ENCODE assay signal across 20 mouse cellular contexts in the genomic region with DNA sequence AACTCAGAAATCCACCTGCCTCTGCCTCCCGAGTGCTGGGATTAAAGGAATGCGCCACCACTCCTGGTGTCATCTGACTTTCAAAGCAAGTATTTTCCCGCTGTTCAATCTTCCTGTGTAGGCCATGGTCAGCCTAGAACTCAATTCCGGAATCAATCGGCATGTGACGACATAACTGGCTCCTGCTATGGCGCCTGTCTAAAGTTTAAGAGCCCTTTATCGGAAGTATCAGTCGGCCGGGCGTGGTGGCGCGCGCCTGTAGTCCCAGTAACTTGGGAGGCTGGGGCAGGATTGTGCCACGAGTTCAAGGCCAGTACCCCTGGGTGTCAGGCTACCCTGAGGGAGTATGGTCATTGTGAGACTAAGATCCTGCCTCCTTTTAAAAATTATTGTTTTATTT. TPM values are rescaled to one million over a fixed set of nuclear protein-coding genes. Genes with fewer than 3 reads are reported as not detected.
DNase-seq lines count a peak whose midpoint lies in the region; ATAC-seq and TF ChIP-seq lines count a peak whose summit lies in the region.
"Had no signal": no experiment of that assay in that cellular context is flagged by ENCODE, and none has a peak within 500 bp of the region (broad histone marks: within the 10 kb centered on the region; RNA-seq: fewer than 3 reads in every experiment).

No protein-coding gene starts in this region.

- no peak overlapping the region for H3K9ac ChIP-seq in MEL (ENCODE audit: control insufficient read depth, low read depth, low read length, poor library complexity, severe bottlenecking)
- H3K9ac ChIP-seq in lung, postnatal 0 days (replicated peaks; ENCODE audit: low read depth): no peak overlapping the region
- H3K9ac ChIP-seq in hindbrain, embryonic 16.5 days (ENCODE audit: low read depth, low read length): no peak overlapping the region
- H3K9ac ChIP-seq: embryonic facial prominence, embryonic 12.5 days; forebrain, embryonic 13.5 days; forebrain, embryonic 15.5 days; forebrain, postnatal 0 days had no signal

- TF ChIP-seq EP300 in MEL (IDR thresholded peaks at IDR 0.05; ENCODE audit: low read depth in 1 of 2, low read length in 2 of 2): no peak
- no peak for TF ChIP-seq EP300 in lung, postnatal 0 days (IDR thresholded peaks at IDR 0.05)

- H3K36me3 ChIP-seq in MEL (ENCODE audit: control insufficient read depth in 1 of 2, insufficient read depth in 2 of 2, low read length in 2 of 2): peaks cover 0 to 25% of the 10 kb centered on the region in 2 experiments; a peak in 2 of 4 replicates
- no peaks in the 10 kb centered on the region for H3K36me3 ChIP-seq in lung, postnatal 0 days (ENCODE audit: insufficient read depth, low read length)
- no peaks in the 10 kb centered on the region for H3K36me3 ChIP-seq in hindbrain, embryonic 16.5 days (ENCODE audit: control insufficient read depth, insufficient read depth, low read length)
- H3K36me3 ChIP-seq: embryonic facial prominence, embryonic 10.5 days; embryonic facial prominence, embryonic 12.5 days; forebrain, embryonic 15.5 days; G1E had no signal

- no peak overlapping the region for H3K4me2 ChIP-seq in lung, postnatal 0 days (replicated peaks; ENCODE audit: low read depth, low read length)
- H3K4me2 ChIP-seq in hindbrain, embryonic 16.5 days (ENCODE audit: low read length): no peak overlapping the region
- H3K4me2 ChIP-seq: embryonic facial prominence, embryonic 12.5 days; forebrain, embryonic 13.5 days; forebrain, embryonic 15.5 days had no signal

- TF ChIP-seq RAD21 in MEL (IDR thresholded peaks at IDR 0.05; ENCODE audit: low read depth, low read length): no peak

- peak overlapping the region; percentile 85; the same call in 1 of the 2 replicates for H3K27ac ChIP-seq in MEL (ENCODE audit: control insufficient read depth, low read depth, low read length)
- H3K27ac ChIP-seq in lung, postnatal 0 days (ENCODE audit: low read length): no peak overlapping the region
- H3K27ac ChIP-seq in hindbrain, embryonic 16.5 days (ENCODE audit: low read depth, low read length): no peak overlapping the region
- H3K27ac ChIP-seq: embryonic facial prominence, embryonic 10.5 days; embryonic facial prominence, embryonic 12.5 days; forebrain, embryonic 13.5 days; forebrain, embryonic 15.5 days had no signal

- no peaks in the 10 kb centered on the region for H3K27me3 ChIP-seq in MEL (ENCODE audit: control insufficient read depth in 1 of 2, insufficient read depth in 2 of 2, low read length in 2 of 2)
- H3K27me3 ChIP-seq in lung, postnatal 0 days (replicated peaks; ENCODE audit: insufficient read depth, low read length): no peaks in the 10 kb centered on the region
- H3K27me3 ChIP-seq in hindbrain, embryonic 16.5 days (replicated peaks; ENCODE audit: control insufficient read depth, insufficient read depth, low read length): no peaks in the 10 kb centered on the region
- H3K27me3 ChIP-seq: embryonic facial prominence, embryonic 12.5 days; forebrain, embryonic 13.5 days; forebrain, embryonic 15.5 days had no signal

- peaks cover 15 to 21% of the 10 kb centered on the region in 2 experiments for H3K4me1 ChIP-seq in MEL (ENCODE audit: control insufficient read depth in 1 of 2, insufficient read depth in 2 of 2, low read length in 2 of 2)
- H3K4me1 ChIP-seq in lung, postnatal 0 days (ENCODE audit: insufficient read depth, low read depth, low read length): no peaks in the 10 kb centered on the region
- H3K4me1 ChIP-seq in hindbrain, embryonic 16.5 days (ENCODE audit: control insufficient read depth, insufficient read depth, low read depth, low read length): no peaks in the 10 kb centered on the region
- H3K4me1 ChIP-seq: embryonic facial prominence, embryonic 10.5 days; embryonic facial prominence, embryonic 12.5 days; forebrain, embryonic 13.5 days; forebrain, embryonic 15.5 days had no signal

- TF ChIP-seq CTCF in MEL (IDR thresholded peaks at IDR 0.05 in 2 of 3, conservative IDR thresholded peaks at IDR 0.05 in 1 of 3; ENCODE audit: control insufficient read depth in 1 of 3, insufficient read depth in 1 of 3, low read depth in 2 of 3, low read length in 3 of 3, poor library complexity in 1 of 3, severe bottlenecking in 1 of 3): no peak
- no peak for TF ChIP-seq CTCF in lung, postnatal 0 days (IDR thresholded peaks at IDR 0.05)

- DNase-seq in MEL (ENCODE audit: low read depth, low spot score) (no peak), ZHBTc4 (ENCODE audit: low read depth, low spot score) (peak; percentile 73)
- DNase-seq in testis, postnatal 10 days (ENCODE audit: low spot score): peak; percentile 54
- no peak for DNase-seq in lung, postnatal 0 days (ENCODE audit: low spot score)
- DNase-seq in layer of hippocampus, postnatal 14 days (ENCODE audit: low spot score in 2 of 2): no peak
- no peak for DNase-seq in adrenal gland, postnatal 4 days (ENCODE audit: low spot score in 2 of 2)
- DNase-seq: adrenal gland, adult 2 months; adrenal gland, postnatal 10 days; adrenal gland, postnatal 25 days; cerebellum, adult 11-12 months; cerebellum, adult 2 months; cerebellum, adult 9-10 months; cerebellum, postnatal 25 days; forebrain, postnatal 0 days had no signal

- H3K4me3 ChIP-seq in MEL (ENCODE audit: control insufficient read depth in 1 of 2, insufficient read depth in 1 of 2, low read depth in 2 of 2, low read length in 2 of 2): no peak overlapping the region
- no peak overlapping the region for H3K4me3 ChIP-seq in lung, postnatal 0 days (ENCODE audit: low read depth, low read length)
- no peak overlapping the region for H3K4me3 ChIP-seq in hindbrain, embryonic 16.5 days (ENCODE audit: low read length)
- H3K4me3 ChIP-seq: embryonic facial prominence, embryonic 10.5 days; embryonic facial prominence, embryonic 12.5 days; forebrain, embryonic 13.5 days; forebrain, embryonic 15.5 days had no signal

- WGBS in lung, postnatal 0 days: 95% methylated on average over 15 of the region's 15 CpGs
- 95% methylated on average over 15 of the region's 15 CpGs for WGBS in hindbrain, embryonic 16.5 days

- H3K9me3 ChIP-seq in MEL (replicated peaks; ENCODE audit: insufficient read depth, low read length): no peaks in the 10 kb centered on the region
- H3K9me3 ChIP-seq in lung, postnatal 0 days (ENCODE audit: low read length): no peaks in the 10 kb centered on the region
- H3K9me3 ChIP-seq in hindbrain, embryonic 16.5 days (ENCODE audit: control insufficient read depth, low read length): no peaks in the 10 kb centered on the region
- H3K9me3 ChIP-seq: embryonic facial prominence, embryonic 10.5 days; embryonic facial prominence, embryonic 12.5 days; forebrain, embryonic 13.5 days; forebrain, embryonic 15.5 days; G1E had no signal

- H3K79me2 ChIP-seq in MEL (ENCODE audit: control insufficient read depth, insufficient read depth, low read length, poor library complexity): peaks cover 2% of the 10 kb centered on the region; the same call in 1 of the 2 replicates

- no peak for ATAC-seq in lung, postnatal 0 days
- no peak for ATAC-seq in hindbrain, embryonic 16.5 days
- ATAC-seq: forebrain, embryonic 13.5 days; forebrain, embryonic 15.5 days; forebrain, postnatal 0 days had no signal

- TF ChIP-seq POLR2A in MEL (IDR thresholded peaks at IDR 0.05; ENCODE audit: control insufficient read depth in 1 of 2, insufficient read depth in 1 of 2, low read depth in 1 of 2, low read length in 2 of 2, poor library complexity in 1 of 2): no peak

TF ChIP-seq in MEL, 35 proteins besides CTCF, POLR2A, EP300 and RAD21:
- TF ChIP-seq TBP (IDR thresholded peaks at IDR 0.05; ENCODE audit: low read depth, low read length): peak; percentile 77
- no peak for TF ChIP-seq JUND (IDR thresholded peaks at IDR 0.05; ENCODE audit: low read depth, low read length)
- no peak for TF ChIP-seq NELFE (IDR thresholded peaks at IDR 0.05; ENCODE audit: low read depth, low read length)

RNA-seq across cellular contexts. Expression of a gene that starts 11.5 kb away (rescaled TPM):
- 17.9 and 20.3 TPM in 2 replicates for total RNA-seq in MEL (2012; rRNA removed)
- polyA plus RNA-seq in MEL (2012; ENCODE audit: insufficient read depth in 1 of 2, insufficient read length in 2 of 2, low read depth in 1 of 2, low replicate concordance in 2 of 2, missing spikeins in 1 of 2): 10 to 100 TPM; 25.8 to 29.7 TPM
- 25.3 and 27.4 TPM in 2 replicates for polyA plus RNA-seq in lung, postnatal 0 days (2015; fragmentation: Nextera tagmentation; extraction: Ambion mirVana)
- 10 to 100 TPM; 51.4 to 54.4 TPM for total RNA-seq in layer of hippocampus, postnatal 14 days (2021)
- total RNA-seq in adrenal gland, postnatal 4 days (2021): 10 to 100 TPM; 41.5 to 45.8 TPM
- 52.9 and 60.5 TPM in 2 replicates for polyA plus RNA-seq in hindbrain, embryonic 16.5 days (2015; fragmentation: Nextera tagmentation; extraction: Ambion mirVana)

RNA-seq across cellular contexts. Expression of a gene that starts 11.5 kb away (rescaled TPM):
- 0.33 and 0.35 TPM in 2 replicates for total RNA-seq in MEL (2012; rRNA removed)
- under 1 TPM in 1 of 2 experiments, not detected in 1; 0.13 TPM for polyA plus RNA-seq in MEL (2012; ENCODE audit: insufficient read depth in 1 of 2, insufficient read length in 2 of 2, low read depth in 1 of 2, low replicate concordance in 2 of 2, missing spikeins in 1 of 2)
- polyA plus RNA-seq in lung, postnatal 0 days (2015; fragmentation: Nextera tagmentation; extraction: Ambion mirVana): 8.0 and 11.4 TPM in 2 replicates
- 1 to 10 TPM; 6.4 to 6.9 TPM for total RNA-seq in layer of hippocampus, postnatal 14 days (2021)
- total RNA-seq in adrenal gland, postnatal 4 days (2021): 1 to 10 TPM; 1.4 to 1.9 TPM
- polyA plus RNA-seq in hindbrain, embryonic 16.5 days (2015; fragmentation: Nextera tagmentation; extraction: Ambion mirVana): 2.8 and 4.1 TPM in 2 replicates
- total RNA-seq: adrenal gland, postnatal 25 days; G1E had no signal
- polyA plus RNA-seq: adrenal gland, adult 2 months; G1E had no signal

RNA-seq across cellular contexts. Expression of a gene that starts 36.5 kb away (rescaled TPM):
- total RNA-seq in MEL (2012; rRNA removed): not detected in 2 replicates
- not detected for polyA plus RNA-seq in MEL (2012; ENCODE audit: insufficient read depth in 1 of 2, insufficient read length in 2 of 2, low read depth in 1 of 2, low replicate concordance in 2 of 2, missing spikeins in 1 of 2)
- 19.6 and 20.8 TPM in 2 replicates for polyA plus RNA-seq in lung, postnatal 0 days (2015; fragmentation: Nextera tagmentation; extraction: Ambion mirVana)
- total RNA-seq in layer of hippocampus, postnatal 14 days (2021): 1 to 10 TPM; 8.5 to 9.4 TPM
- 10 to 100 TPM; 11.9 to 16.3 TPM for total RNA-seq in adrenal gland, postnatal 4 days (2021)
- polyA plus RNA-seq in hindbrain, embryonic 16.5 days (2015; fragmentation: Nextera tagmentation; extraction: Ambion mirVana): 6.0 and 6.7 TPM in 2 replicates
- total RNA-seq: G1E had no signal
- polyA plus RNA-seq: G1E had no signal

Comparison
In these comparisons a context has a peak if more than half of its experiments do, and no peak if none do; other contexts are left out.
1. DNase-seq: peak in ZHBTc4 (single experiment) and testis, postnatal 10 days (single experiment); none in MEL (single experiment), lung, postnatal 0 days (single experiment), layer of hippocampus, postnatal 14 days (0 of 2) and adrenal gland, postnatal 4 days (0 of 2).